Comparison of ENCODE assay signal across 10 mouse cellular contexts in the genomic region with DNA sequence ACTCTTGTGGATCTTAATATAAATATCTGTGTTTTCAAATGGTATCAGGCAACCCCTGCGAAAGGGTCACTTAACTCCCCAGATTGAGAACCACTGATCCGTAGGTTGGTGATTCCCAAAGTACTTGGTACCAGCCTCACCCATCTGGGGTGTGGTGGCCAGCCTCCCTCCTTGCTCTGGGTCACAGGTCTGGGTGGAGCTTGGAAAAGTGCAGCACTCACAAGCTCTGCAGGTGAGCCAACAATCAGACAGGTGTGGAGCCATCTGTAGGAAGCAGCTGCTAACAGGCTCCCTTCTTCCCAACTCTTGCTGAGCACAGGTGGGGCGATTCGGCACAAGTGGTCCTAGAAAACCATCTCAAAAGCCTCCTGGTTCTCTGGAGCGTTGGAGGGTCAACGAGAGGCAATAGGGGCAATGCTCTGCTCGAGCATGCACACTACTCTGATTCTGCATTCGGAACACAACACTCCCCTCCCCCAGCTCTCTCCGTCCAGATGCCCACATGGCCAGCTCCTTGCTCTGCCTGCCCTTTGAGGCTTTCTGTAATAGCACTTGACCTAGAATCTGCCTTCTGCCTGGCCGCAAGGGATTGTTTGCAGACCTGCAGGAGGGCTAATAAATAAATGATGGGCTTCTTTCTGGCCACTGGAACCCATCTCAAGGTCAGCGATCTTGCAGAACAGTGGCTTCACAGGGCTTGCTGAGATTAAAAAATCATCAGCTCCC. TPM values are rescaled to one million over a fixed set of nuclear protein-coding genes. Genes with fewer than 3 reads are reported as not detected.
DNase-seq lines count a peak whose midpoint lies in the region; ATAC-seq and TF ChIP-seq lines count a peak whose summit lies in the region.
"Had no signal": no experiment of that assay in that cellular context is flagged by ENCODE, and none has a peak within 500 bp of the region (broad histone marks: within the 10 kb centered on the region; RNA-seq: fewer than 3 reads in every experiment).

No protein-coding gene starts in this region.

- no peak overlapping the region for H3K4me2 ChIP-seq in heart, embryonic 12.5 days

- no peak for TF ChIP-seq CTCF in gastrocnemius, adult 2 months (IDR thresholded peaks at IDR 0.05)

- H3K27me3 ChIP-seq in midbrain, embryonic 10.5 days (ENCODE audit: low read depth, poor library complexity, severe bottlenecking): no peaks in the 10 kb centered on the region
- H3K27me3 ChIP-seq in heart, embryonic 12.5 days (replicated peaks): no peaks in the 10 kb centered on the region

- peak overlapping the region; percentile 39; the same call in 1 of the 2 replicates for H3K27ac ChIP-seq in midbrain, embryonic 10.5 days (replicated peaks)
- no peak overlapping the region for H3K27ac ChIP-seq in gastrocnemius, adult 2 months
- H3K27ac ChIP-seq in heart, embryonic 12.5 days (ENCODE audit: poor library complexity, severe bottlenecking): no peak overlapping the region

- no peaks in the 10 kb centered on the region for H3K9me3 ChIP-seq in midbrain, embryonic 10.5 days (replicated peaks)
- no peaks in the 10 kb centered on the region for H3K9me3 ChIP-seq in heart, embryonic 12.5 days (replicated peaks)

- H3K36me3 ChIP-seq in midbrain, embryonic 10.5 days: no peaks in the 10 kb centered on the region
- no peaks in the 10 kb centered on the region for H3K36me3 ChIP-seq in heart, embryonic 12.5 days

- no peak overlapping the region for H3K9ac ChIP-seq in heart, embryonic 12.5 days

- H3K4me1 ChIP-seq in midbrain, embryonic 10.5 days: peaks cover 30% of the 10 kb centered on the region
- peaks cover 5% of the 10 kb centered on the region for H3K4me1 ChIP-seq in heart, embryonic 12.5 days (replicated peaks)

- 65% methylated on average over 11 of the region's 11 CpGs for WGBS in midbrain, embryonic 10.5 days
- 67% methylated on average over 11 of the region's 11 CpGs for WGBS in heart, embryonic 12.5 days

- no peak for ATAC-seq in heart, embryonic 12.5 days (ENCODE audit: insufficient number of reproducible peaks, low FRiP score)

- no peak overlapping the region for H3K4me3 ChIP-seq in midbrain, embryonic 10.5 days
- no peak overlapping the region for H3K4me3 ChIP-seq in gastrocnemius, adult 2 months
- no peak overlapping the region for H3K4me3 ChIP-seq in heart, embryonic 12.5 days

- intact Hi-C loops in gastrocnemius, adult 2 months (cut with DNase I): no loop called here

- peak; percentile 55 to 61 for DNase-seq in cerebellum, postnatal 10 days
- DNase-seq in cerebellum, adult 8-10 months: no peak
- peak; percentile 43 for DNase-seq in forelimb bud, embryonic 11.5 days (ENCODE audit: low read depth, low spot score)
- peak; percentile 33 for DNase-seq in midbrain, embryonic 10.5 days (ENCODE audit: low spot score)
- DNase-seq in retina, embryonic 14.5 days (ENCODE audit: low spot score): peak; percentile 78
- no peak for DNase-seq in gastrocnemius, adult 2 months
- no peak for DNase-seq in lung, postnatal 10 days
- DNase-seq: cerebellum, postnatal 14 days; lung, postnatal 14 days had no signal

RNA-seq across cellular contexts. Expression of a gene that starts 58.2 kb away (rescaled TPM):
- polyA plus RNA-seq in midbrain, embryonic 10.5 days (2016; fragmentation: Nextera tagmentation; extraction: Ambion mirVana): 15.8 and 21.0 TPM in 2 replicates
- 1 to 10 TPM; 6.1 to 8.9 TPM for total RNA-seq in gastrocnemius, adult 2 months (2021)
- 14.9 and 16.8 TPM in 2 replicates for polyA plus RNA-seq in heart, embryonic 12.5 days (2016; fragmentation: Nextera tagmentation; extraction: Ambion mirVana)

Comparison
In these comparisons a context has a peak if more than half of its experiments do, and no peak if none do; other contexts are left out.
1. DNase-seq: peak in cerebellum, postnatal 10 days (2 of 2), forelimb bud, embryonic 11.5 days (single experiment), midbrain, embryonic 10.5 days (single experiment) and retina, embryonic 14.5 days (single experiment); none in cerebellum, adult 8-10 months (single experiment), gastrocnemius, adult 2 months (single experiment) and lung, postnatal 10 days (single experiment).